ENCODE assay signal across 8 mouse cellular contexts in genomic region chr7:18958384-18958766, GRCm38 (mm10). TPM values are rescaled to one million over a fixed set of nuclear protein-coding genes. Genes with fewer than 3 reads are reported as not detected.
A peak's percentile ranks its signal among the peaks of the same experiment; 100 is the strongest.
DNase-seq lines count a peak whose midpoint lies in the region; ATAC-seq and TF ChIP-seq lines count a peak whose summit lies in the region.

No protein-coding gene starts in this region.

- TF ChIP-seq CTCF in E14TG2a.4 (conservative IDR thresholded peaks at IDR 0.05; ENCODE audit: low read length) = no peak
- TF ChIP-seq CTCF in liver, embryonic 14.5 days (IDR thresholded peaks at IDR 0.05; ENCODE audit: low read depth) = no peak

- peak overlapping the region; percentile 54 for H3K9ac ChIP-seq in heart, embryonic 11.5 days (ENCODE audit: low read depth, low read length)
- H3K9ac ChIP-seq in forebrain, embryonic 13.5 days = peak overlapping the region; percentile 79
- no peak overlapping the region for H3K9ac ChIP-seq in liver, embryonic 14.5 days (replicated peaks)

- peak overlapping the region; percentile 62 for H3K4me3 ChIP-seq in heart, embryonic 11.5 days (ENCODE audit: low read depth, low read length)
- peak overlapping the region; percentile 80 for H3K4me3 ChIP-seq in E14TG2a.4 (replicated peaks; ENCODE audit: low read length)
- H3K4me3 ChIP-seq in forebrain, embryonic 13.5 days = peak overlapping the region; percentile 47
- H3K4me3 ChIP-seq in liver, embryonic 14.5 days (ENCODE audit: insufficient read depth in 1 of 2, low read depth in 2 of 2, low read length in 2 of 2) = peak overlapping the region; percentile 4 to 46

- intact Hi-C loops in heart, postnatal 25 days (cut with DNase I) = loop anchor here (1.0 kb wide), 1 partner anchor 10 kb away; no protein-coding TSS in a partner anchor

- H3K4me2 ChIP-seq in heart, embryonic 11.5 days = peak overlapping the region; percentile 98
- peak overlapping the region; percentile 81 for H3K4me2 ChIP-seq in forebrain, embryonic 13.5 days
- peak overlapping the region; percentile 57 for H3K4me2 ChIP-seq in liver, embryonic 14.5 days (ENCODE audit: low read depth)

- peaks cover 61% of the 10 kb centered on the region for H3K27me3 ChIP-seq in heart, embryonic 11.5 days (ENCODE audit: control insufficient read depth, insufficient read depth, low read length)
- peaks cover 91% of the 10 kb centered on the region for H3K27me3 ChIP-seq in E14TG2a.4 (ENCODE audit: insufficient read depth, low read length)
- peaks cover 3% of the 10 kb centered on the region; the same call in 1 of the 2 replicates for H3K27me3 ChIP-seq in forebrain, embryonic 13.5 days
- peaks cover 65% of the 10 kb centered on the region for H3K27me3 ChIP-seq in liver, embryonic 14.5 days (ENCODE audit: control insufficient read depth, insufficient read depth, low read length)

- H3K4me1 ChIP-seq in heart, embryonic 11.5 days (ENCODE audit: control insufficient read depth, insufficient read depth, low read length) = peaks cover 11% of the 10 kb centered on the region; the same call in 1 of the 2 replicates
- H3K4me1 ChIP-seq in E14TG2a.4 (replicated peaks; ENCODE audit: low read depth, low read length) = peaks cover 39% of the 10 kb centered on the region
- peaks cover 50% of the 10 kb centered on the region for H3K4me1 ChIP-seq in forebrain, embryonic 13.5 days
- 0 out of 4 replicates have a peak, but pooled peaks cover 0 to 1% of the 10 kb centered on the region in 2 experiments for H3K4me1 ChIP-seq in liver, embryonic 14.5 days (replicated peaks; ENCODE audit: control insufficient read depth in 2 of 2, insufficient read depth in 2 of 2, low read length in 1 of 2)

- TF ChIP-seq EP300 in liver, embryonic 14.5 days (IDR thresholded peaks at IDR 0.05; ENCODE audit: low read depth) = no peak

- H3K9me3 ChIP-seq in heart, embryonic 11.5 days (replicated peaks; ENCODE audit: control insufficient read depth, low read length) = no peaks in the 10 kb centered on the region
- H3K9me3 ChIP-seq in E14TG2a.4 (ENCODE audit: low read length) = no peaks in the 10 kb centered on the region
- H3K9me3 ChIP-seq in forebrain, embryonic 13.5 days (replicated peaks) = no peaks in the 10 kb centered on the region
- H3K9me3 ChIP-seq in liver, embryonic 14.5 days (ENCODE audit: control insufficient read depth, low read length) = no peaks in the 10 kb centered on the region

- DNase-seq in heart, postnatal 25 days (ENCODE audit: low spot score) = no peak
- no peak for DNase-seq in liver, embryonic 14.5 days (ENCODE audit: low read depth in 3 of 3, low spot score in 3 of 3)
- DNase-seq in layer of hippocampus, adult 8-10 months (ENCODE audit: low spot score in 2 of 2) = no peak
- no peak for DNase-seq in embryo, embryonic 10.5 days (ENCODE audit: low spot score)

- peak; percentile 17 for ATAC-seq in heart, embryonic 11.5 days (replicated peaks; ENCODE audit: insufficient number of reproducible peaks, low FRiP score, low TSS enrichment)
- peak; percentile 2; the same call in 1 of the 2 replicates for ATAC-seq in forebrain, embryonic 13.5 days
- ATAC-seq in liver, embryonic 14.5 days (ENCODE audit: insufficient read depth) = no peak
- ATAC-seq in activated CD4-positive, CD25-positive, alpha-beta regulatory T cell, adult 4 months = no peak

- WGBS in heart, embryonic 11.5 days (ENCODE audit: insufficient replicate concordance) = under 1% methylated on average over 21 of the region's 21 CpGs
- 7% methylated on average over 20 of the region's 21 CpGs for WGBS in forebrain, embryonic 13.5 days
- under 1% methylated on average over 19 of the region's 21 CpGs for WGBS in liver, embryonic 14.5 days (ENCODE audit: insufficient replicate concordance)

- no peaks in the 10 kb centered on the region for H3K36me3 ChIP-seq in heart, embryonic 11.5 days (ENCODE audit: control insufficient read depth, insufficient read depth, low read length)
- H3K36me3 ChIP-seq in E14TG2a.4 (ENCODE audit: insufficient read depth, low read length) = no peaks in the 10 kb centered on the region
- H3K36me3 ChIP-seq in forebrain, embryonic 13.5 days (ENCODE audit: poor library complexity, severe bottlenecking) = peaks cover 36% of the 10 kb centered on the region
- H3K36me3 ChIP-seq in liver, embryonic 14.5 days (replicated peaks; ENCODE audit: control insufficient read depth, insufficient read depth, low read depth) = no peaks in the 10 kb centered on the region

- no peak overlapping the region for H3K27ac ChIP-seq in heart, embryonic 11.5 days (ENCODE audit: low read depth, low read length)
- H3K27ac ChIP-seq in forebrain, embryonic 13.5 days = 0 out of 2 replicates have a peak overlapping the region, but pooled peaks have one; percentile 77
- no peak overlapping the region for H3K27ac ChIP-seq in liver, embryonic 14.5 days

RNA-seq across cellular contexts. Expression of gene Nanos2, which starts 28.8 kb away (rescaled TPM):
- polyA plus RNA-seq in heart, embryonic 11.5 days (2014; fragmentation: Nextera tagmentation; extraction: Ambion mirVana) = not detected in 2 replicates
- total RNA-seq in heart, postnatal 25 days (2021) = not detected
- polyA plus RNA-seq in forebrain, embryonic 13.5 days (2015; fragmentation: Nextera tagmentation; extraction: Ambion mirVana) = 0.68 and 0.69 TPM in 2 replicates
- not detected in 2 replicates for polyA plus RNA-seq in liver, embryonic 14.5 days (2012; rRNA removed)
- polyA plus RNA-seq in liver, embryonic 14.5 days (2014; fragmentation: Nextera tagmentation; extraction: Ambion mirVana) = not detected in 2 replicates
- 1 to 10 TPM in 1 of 4 experiments, under 1 TPM in 2, not detected in 1; 0.60 to 1.5 (median 0.91) TPM for total RNA-seq in layer of hippocampus, adult 8-10 months (2022)
- polyA plus RNA-seq in activated CD4-positive, CD25-positive, alpha-beta regulatory T cell, adult 4 months (2017; shearing (Covaris generic)) = under 1 TPM in 1 of 2 experiments, not detected in 1; 0.31 TPM

RNA-seq across cellular contexts. Expression of gene Mypop, which starts 32.7 kb away (rescaled TPM):
- polyA plus RNA-seq in heart, embryonic 11.5 days (2014; fragmentation: Nextera tagmentation; extraction: Ambion mirVana) = 2.1 and 2.2 TPM in 2 replicates
- 1 to 10 TPM; 3.2 to 4.0 TPM for total RNA-seq in heart, postnatal 25 days (2021)
- 2.8 TPM in 2 replicates for polyA plus RNA-seq in forebrain, embryonic 13.5 days (2015; fragmentation: Nextera tagmentation; extraction: Ambion mirVana)
- 0.20 and 0.21 TPM in 2 replicates for polyA plus RNA-seq in liver, embryonic 14.5 days (2012; rRNA removed)
- polyA plus RNA-seq in liver, embryonic 14.5 days (2014; fragmentation: Nextera tagmentation; extraction: Ambion mirVana) = 0.30 and 0.34 TPM in 2 replicates
- total RNA-seq in layer of hippocampus, adult 8-10 months (2022) = 10 to 100 TPM; 42.4 to 49.6 (median 45.8) TPM
- 1 to 10 TPM; 2.2 to 2.8 TPM for polyA plus RNA-seq in activated CD4-positive, CD25-positive, alpha-beta regulatory T cell, adult 4 months (2017; shearing (Covaris generic))

RNA-seq across cellular contexts. Expression of gene Nova2, which starts 32.7 kb away (rescaled TPM):
- polyA plus RNA-seq in heart, embryonic 11.5 days (2014; fragmentation: Nextera tagmentation; extraction: Ambion mirVana) = 0.77 and 0.93 TPM in 2 replicates
- total RNA-seq in heart, postnatal 25 days (2021) = 1 to 10 TPM; 5.5 to 6.6 TPM
- 12.3 and 13.7 TPM in 2 replicates for polyA plus RNA-seq in forebrain, embryonic 13.5 days (2015; fragmentation: Nextera tagmentation; extraction: Ambion mirVana)
- polyA plus RNA-seq in liver, embryonic 14.5 days (2012; rRNA removed) = 0.11 TPM in 2 replicates
- polyA plus RNA-seq in liver, embryonic 14.5 days (2014; fragmentation: Nextera tagmentation; extraction: Ambion mirVana) = 0.03 and 0.05 TPM in 2 replicates
- total RNA-seq in layer of hippocampus, adult 8-10 months (2022) = 10 to 100 TPM; 71.3 to 76.7 (median 74.6) TPM
- not detected for polyA plus RNA-seq in activated CD4-positive, CD25-positive, alpha-beta regulatory T cell, adult 4 months (2017; shearing (Covaris generic))

RNA-seq across cellular contexts. Expression of gene Irf2bp1, which starts 45.5 kb away (rescaled TPM):
- polyA plus RNA-seq in heart, embryonic 11.5 days (2014; fragmentation: Nextera tagmentation; extraction: Ambion mirVana) = 13.9 and 14.2 TPM in 2 replicates
- 10 to 100 TPM; 20.2 to 23.6 TPM for total RNA-seq in heart, postnatal 25 days (2021)
- polyA plus RNA-seq in forebrain, embryonic 13.5 days (2015; fragmentation: Nextera tagmentation; extraction: Ambion mirVana) = 22.1 and 23.3 TPM in 2 replicates
- 6.8 and 8.3 TPM in 2 replicates for polyA plus RNA-seq in liver, embryonic 14.5 days (2012; rRNA removed)
- 6.8 and 7.9 TPM in 2 replicates for polyA plus RNA-seq in liver, embryonic 14.5 days (2014; fragmentation: Nextera tagmentation; extraction: Ambion mirVana)
- 10 to 100 TPM; 47.6 to 49.2 (median 47.9) TPM for total RNA-seq in layer of hippocampus, adult 8-10 months (2022)
- polyA plus RNA-seq in activated CD4-positive, CD25-positive, alpha-beta regulatory T cell, adult 4 months (2017; shearing (Covaris generic)) = 1 to 10 TPM; 2.0 to 3.0 TPM

RNA-seq across cellular contexts. Expression of gene Ccdc61, which starts 48.2 kb away (rescaled TPM):
- polyA plus RNA-seq in heart, embryonic 11.5 days (2014; fragmentation: Nextera tagmentation; extraction: Ambion mirVana) = 12.1 and 19.8 TPM in 2 replicates
- 1 to 10 TPM; 7.7 to 8.3 TPM for total RNA-seq in heart, postnatal 25 days (2021)
- polyA plus RNA-seq in forebrain, embryonic 13.5 days (2015; fragmentation: Nextera tagmentation; extraction: Ambion mirVana) = 25.6 and 27.9 TPM in 2 replicates
- 6.5 and 10.0 TPM in 2 replicates for polyA plus RNA-seq in liver, embryonic 14.5 days (2012; rRNA removed)
- 5.5 and 6.7 TPM in 2 replicates for polyA plus RNA-seq in liver, embryonic 14.5 days (2014; fragmentation: Nextera tagmentation; extraction: Ambion mirVana)
- total RNA-seq in layer of hippocampus, adult 8-10 months (2022) = 10 to 100 TPM in 2 of 4 experiments, 1 to 10 TPM in 2; 9.4 to 14.3 (median 11.4) TPM
- polyA plus RNA-seq in activated CD4-positive, CD25-positive, alpha-beta regulatory T cell, adult 4 months (2017; shearing (Covaris generic)) = 1 to 10 TPM; 5.3 to 9.2 TPM

Comparison
In these comparisons a context has a peak if more than half of its experiments do, and no peak if none do; other contexts are left out.
1. ATAC-seq: peak in heart, embryonic 11.5 days (single experiment) and forebrain, embryonic 13.5 days (single experiment); none in liver, embryonic 14.5 days (single experiment) and activated CD4-positive, CD25-positive, alpha-beta regulatory T cell, adult 4 months (single experiment).
2. H3K4me3 ChIP-seq: peak in every context shown above with its lines; median percentile 80 in E14TG2a.4; 62 in heart, embryonic 11.5 days; 47 in forebrain, embryonic 13.5 days; 25 in liver, embryonic 14.5 days.
3. Peak in every context shown above with its lines, with median percentiles within 50 percentile points of each other: H3K4me2 ChIP-seq.